Mouse (Mus musculus) brown adipose tissue, adult 24 weeks (tissue): ENCODE data around the gene Serf2. TPM values are rescaled to one million over a fixed set of nuclear protein-coding genes. Genes with fewer than 3 reads are reported as not detected.

ENCODE experiments used
- H3K27ac ChIP-seq: fragments of 200-500 bp; replicated peaks from 2 replicates; pipeline ENCODE4 v1.5.1; 2012; ENCODE audit warnings: low read depth, mild to moderate bottlenecking, low read length
- H3K4me1 ChIP-seq: fragments of 200-500 bp; 2 replicates; pipeline ENCODE4 v1.6.1; 2012; ENCODE audit warnings: low read length, mixed read lengths; ENCODE audit not compliant: control insufficient read depth, insufficient read depth, insufficient read length
- H3K4me3 ChIP-seq: fragments of 200-500 bp; 2 replicates; pipeline ENCODE4 v1.5.1; 2012; ENCODE audit warnings: low read depth, mild to moderate bottlenecking, low read length, moderate library complexity; ENCODE audit not compliant: insufficient read depth
- polyA plus RNA-seq: library from polyadenylated mRNA; stranded (reverse); fragments of >200 nt; gene quantifications from 2 replicates; pipeline ENCODE4 v1.2.4, GENCODE M21; 2012; ENCODE audit not compliant: missing spikeins, insufficient read depth, insufficient read length

The Serf2 gene
- polyA plus RNA-seq: 562 and 583 TPM in 2 replicates

DNA sequence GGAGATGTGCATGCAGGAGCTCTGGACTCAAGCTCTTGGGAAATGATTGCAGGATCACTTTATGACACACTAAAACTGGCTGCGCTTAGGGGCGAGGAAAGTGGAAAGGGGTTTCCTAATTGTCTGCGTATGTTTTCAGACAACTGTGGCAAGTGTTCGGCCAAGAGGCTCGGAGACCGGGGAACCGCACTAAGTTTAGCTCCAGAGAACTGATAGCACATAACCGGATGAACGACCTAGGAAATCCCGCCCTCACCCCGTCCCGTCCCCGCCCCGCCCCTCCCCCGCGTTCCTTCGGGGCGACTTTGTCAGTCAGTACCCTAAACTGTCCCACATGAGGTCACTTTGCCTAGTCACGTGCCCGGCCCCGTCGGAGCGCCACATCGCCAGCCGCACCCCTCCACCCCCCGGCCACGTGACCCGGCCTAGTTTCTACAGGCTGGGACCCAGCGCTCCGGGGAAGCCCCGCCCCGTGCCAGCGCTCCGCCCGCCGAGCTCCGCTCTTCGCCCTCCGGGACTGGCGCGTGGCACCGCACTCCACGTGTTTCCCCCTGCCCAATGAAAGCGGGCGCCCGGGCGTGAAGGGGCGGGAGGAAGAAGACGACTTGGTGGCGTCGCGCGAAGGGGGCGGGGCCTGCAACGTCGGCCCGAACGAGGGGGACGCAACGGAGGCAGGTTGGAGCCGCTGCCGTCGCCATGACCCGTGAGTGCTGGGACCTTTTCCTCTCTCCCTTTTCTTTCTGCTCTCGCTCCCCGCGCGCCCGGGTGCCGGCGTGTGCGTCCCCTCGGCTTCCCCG lies at the start of gene Serf2:
TSS of gene Serf2 (plus strand) at position 457 of the 797 bp plus-strand sequence.
- peak within 1 kb of the TSS; percentile 94 for H3K4me3 ChIP-seq
- peak within 1 kb of the TSS; percentile 94 for H3K27ac ChIP-seq
- H3K4me1 ChIP-seq: peaks cover 5% of the 10 kb centered on the region; the same call in 1 of the 2 replicates

DNA sequence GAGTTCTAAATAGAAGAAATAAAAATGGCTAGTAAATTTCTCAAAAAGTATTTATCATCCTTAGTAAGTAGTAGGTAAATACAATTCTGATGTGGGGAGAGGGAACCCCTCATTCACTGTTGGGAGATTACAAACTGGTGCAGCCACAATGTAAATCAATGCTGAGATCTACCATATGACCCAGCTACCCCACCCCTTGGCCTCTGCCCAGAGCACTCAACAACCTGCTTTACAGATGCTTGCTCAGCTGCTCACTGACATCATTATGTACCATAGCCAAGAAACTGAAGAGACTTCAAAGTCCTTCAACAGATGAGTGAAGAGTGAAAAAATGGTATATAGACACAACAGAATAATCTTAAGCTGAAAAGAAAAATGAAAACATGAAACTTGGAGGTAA lies 45.7 kb upstream of the Serf2 start:
- no peaks in the 10 kb centered on the region for H3K4me1 ChIP-seq
- H3K27ac ChIP-seq: no peak overlapping the region
- no peak overlapping the region for H3K4me3 ChIP-seq

DNA sequence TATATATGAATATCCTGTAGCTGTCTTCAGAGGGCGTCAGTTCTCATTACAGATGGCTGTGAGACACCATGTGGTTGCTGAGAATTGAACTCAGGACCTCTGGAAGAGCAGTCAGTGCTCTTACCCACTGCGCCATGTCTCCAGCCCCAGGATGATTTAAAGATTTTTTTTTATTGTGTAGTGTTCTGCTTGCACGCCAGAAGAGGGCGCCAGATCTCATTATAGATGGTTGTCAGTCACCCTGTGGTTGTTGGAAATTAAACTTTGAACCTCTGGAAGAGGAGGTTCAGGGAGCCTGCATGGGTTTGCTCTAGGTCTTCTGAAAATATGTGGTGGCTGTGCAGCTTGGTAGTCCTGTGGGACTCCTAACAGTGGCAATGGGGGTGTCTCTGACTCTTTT lies 40.8 kb upstream of the Serf2 start:
- Histone ChIP-seq H3K4me1 (no peaks in the 10 kb centered on the region), H3K4me3 (no peak overlapping the region), H3K27ac (no peak overlapping the region)

DNA sequence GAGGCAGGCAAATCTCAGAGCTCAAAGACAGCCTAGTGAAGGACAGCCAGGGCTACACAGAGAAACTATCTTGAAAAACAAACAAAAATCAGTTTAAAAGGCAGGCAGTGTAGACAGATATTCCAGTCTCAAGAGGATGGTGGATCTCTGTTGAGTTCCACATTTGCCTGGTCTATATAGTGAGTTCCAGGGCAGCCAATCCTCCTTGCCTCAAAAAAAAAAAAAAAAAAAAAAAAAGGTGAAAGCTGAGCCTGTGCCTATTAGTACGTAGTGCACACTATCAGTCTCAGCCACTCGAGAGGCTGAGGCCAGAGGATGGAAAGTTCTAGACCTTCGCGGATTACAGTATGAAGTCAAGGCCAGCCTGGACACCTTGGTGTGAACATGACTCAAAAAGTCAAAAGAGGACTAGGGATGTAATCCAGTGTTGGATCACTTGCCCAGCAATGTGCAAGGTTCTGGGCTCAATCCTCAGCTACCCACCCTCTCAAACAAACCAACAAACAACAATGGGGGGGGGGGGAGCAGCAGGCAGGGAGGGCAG lies 36.1 kb upstream of the Serf2 start:
- Histone ChIP-seq H3K4me1 (peaks cover 8% of the 10 kb centered on the region; the same call in 1 of the 2 replicates), H3K4me3 (peak overlapping the region; percentile 69), H3K27ac (peak overlapping the region; percentile 86)

DNA sequence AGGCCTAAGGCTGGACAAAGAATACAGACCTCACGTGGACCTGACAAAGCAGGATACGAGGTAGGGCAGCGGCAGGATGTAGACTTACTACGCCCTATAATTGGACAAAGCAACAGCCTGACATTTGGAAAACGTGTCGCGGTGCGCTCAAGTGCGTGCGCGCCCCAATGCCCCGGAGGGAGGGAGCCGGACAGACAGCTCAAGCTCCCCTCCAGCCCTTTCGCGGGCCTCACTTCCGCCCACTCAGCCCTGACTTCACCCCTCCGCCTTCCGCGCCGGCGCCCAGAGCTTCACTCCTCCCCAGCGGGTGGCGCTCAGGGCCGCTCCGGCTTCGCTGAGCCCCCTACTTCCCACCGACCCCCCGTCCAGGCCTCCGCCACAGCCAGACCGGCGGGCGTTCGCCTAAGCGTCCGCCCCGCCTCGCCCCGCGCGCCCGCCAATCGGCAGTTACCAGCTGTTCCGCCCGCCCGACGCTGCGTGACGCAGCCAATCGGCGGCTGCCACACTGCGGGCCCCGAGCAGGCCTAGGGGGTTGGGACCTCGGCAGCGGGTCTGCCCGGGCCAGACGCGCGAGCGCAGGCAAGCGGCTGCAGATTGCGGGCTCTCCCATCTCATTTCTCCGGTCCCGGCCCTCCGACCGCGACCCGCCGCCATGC lies 35.5 kb upstream of the Serf2 start, which contains the start of the genes Pdia3 and Catsper2:
TSS of gene Pdia3 (plus strand) at position 389 of the 656 bp plus-strand sequence.
TSS of gene Catsper2 (minus strand) at position 406 of the 656 bp plus-strand sequence.
- Histone ChIP-seq H3K4me1 (peaks cover 8% of the 10 kb centered on the region; the same call in 1 of the 2 replicates), H3K27ac (peak within 1 kb of the TSS; percentile 88), H3K4me3 (peak within 1 kb of the TSS; percentile 98)

DNA sequence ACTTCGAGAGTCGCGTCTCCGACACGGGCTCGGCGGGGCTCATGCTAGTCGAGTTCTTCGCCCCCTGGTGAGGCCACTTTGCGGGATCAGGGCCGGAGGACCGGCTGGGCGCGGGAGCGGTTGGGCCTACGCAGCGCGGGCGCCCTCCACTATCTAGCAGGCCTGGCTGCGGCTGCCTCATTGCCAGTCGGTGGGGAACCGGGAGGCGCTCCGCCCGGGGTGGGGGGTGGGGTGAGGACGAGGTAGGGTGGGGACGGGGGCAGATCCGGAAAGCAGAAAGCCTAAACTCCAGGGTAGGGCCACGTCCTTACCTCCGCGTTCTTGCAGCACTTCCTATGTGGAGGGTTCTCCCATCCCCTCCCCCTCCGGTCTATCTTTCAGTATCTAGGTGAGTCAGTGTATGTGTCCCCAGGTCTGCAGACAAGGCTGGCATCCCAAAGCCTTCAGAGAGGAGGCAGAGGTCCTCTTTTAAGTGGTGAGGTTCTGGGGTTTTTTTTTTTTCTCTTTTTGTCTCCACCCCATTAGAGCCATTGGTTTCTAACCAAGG lies 34.8 kb upstream of the Serf2 start:
- Histone ChIP-seq H3K4me3 (peak overlapping the region; percentile 98), H3K27ac (peak overlapping the region; percentile 88), H3K4me1 (peaks cover 8% of the 10 kb centered on the region; the same call in 1 of the 2 replicates)

DNA sequence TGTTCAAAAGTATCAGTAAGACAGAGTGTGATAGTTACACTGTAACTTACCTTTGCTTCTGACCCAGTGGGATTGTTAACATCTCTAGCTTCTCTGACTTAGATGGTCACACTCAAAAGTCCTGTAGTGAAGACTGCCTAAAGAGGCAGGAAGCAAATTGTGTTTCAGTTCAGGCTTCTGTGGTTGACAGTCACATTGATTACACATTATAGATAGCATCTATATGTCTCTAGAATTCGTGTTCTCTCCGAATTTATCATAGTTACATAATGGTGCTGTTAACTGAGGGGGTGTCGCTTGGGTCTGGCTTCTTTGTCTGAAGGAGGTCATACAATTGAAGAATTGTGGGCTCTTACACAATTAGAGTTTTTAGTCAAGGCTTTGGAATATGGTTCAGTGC lies 33.9 kb upstream of the Serf2 start:
- 0 out of 2 replicates have a peak overlapping the region, but pooled peaks have one; percentile 1 for H3K4me3 ChIP-seq
- no peak overlapping the region for H3K27ac ChIP-seq
- H3K4me1 ChIP-seq: peaks cover 8% of the 10 kb centered on the region; the same call in 1 of the 2 replicates

DNA sequence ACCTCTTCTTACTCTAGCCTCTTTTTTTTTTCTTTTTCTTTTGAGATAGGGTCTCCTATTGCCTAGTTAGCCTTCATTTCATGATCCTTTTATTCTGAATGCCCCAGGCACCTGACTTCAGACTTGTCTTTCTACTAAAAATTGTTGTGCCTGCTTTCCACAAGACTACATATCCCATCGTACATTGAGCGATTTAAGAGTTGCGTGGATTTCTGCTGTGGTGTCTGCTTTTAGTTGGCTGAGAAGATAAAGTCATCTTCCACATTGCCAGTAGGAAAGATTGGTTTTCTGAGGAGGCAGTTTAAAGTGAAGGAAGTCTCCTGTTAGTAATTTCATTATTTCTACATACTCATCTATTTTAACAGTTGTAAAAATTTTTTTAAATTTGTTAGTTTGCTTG lies 33.4 kb upstream of the Serf2 start:
- H3K4me1 ChIP-seq: peaks cover 8% of the 10 kb centered on the region; the same call in 1 of the 2 replicates
- H3K27ac ChIP-seq: no peak overlapping the region
- H3K4me3 ChIP-seq: no peak overlapping the region

DNA sequence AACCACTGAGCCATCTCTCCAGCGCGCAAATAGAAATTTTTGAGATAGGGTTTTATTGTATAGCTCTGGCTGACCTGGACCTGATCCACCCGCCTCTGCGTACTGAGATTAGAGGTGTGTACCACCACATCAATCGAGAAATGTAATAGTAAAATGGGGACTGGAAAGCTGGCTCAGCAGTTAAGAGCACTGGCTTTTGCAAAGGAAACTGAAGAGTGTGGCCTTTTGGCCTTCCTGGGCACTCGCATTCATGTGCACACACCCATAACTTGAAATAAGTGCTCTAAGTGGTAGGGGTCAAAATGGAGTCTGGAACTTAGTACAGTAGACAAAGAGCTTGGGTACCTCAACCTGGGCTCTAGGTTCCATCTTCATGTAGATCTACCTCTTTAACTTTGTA lies 32.6 kb upstream of the Serf2 start:
- no peak overlapping the region for H3K4me3 ChIP-seq
- peaks cover 8% of the 10 kb centered on the region; the same call in 1 of the 2 replicates for H3K4me1 ChIP-seq
- H3K27ac ChIP-seq: no peak overlapping the region

DNA sequence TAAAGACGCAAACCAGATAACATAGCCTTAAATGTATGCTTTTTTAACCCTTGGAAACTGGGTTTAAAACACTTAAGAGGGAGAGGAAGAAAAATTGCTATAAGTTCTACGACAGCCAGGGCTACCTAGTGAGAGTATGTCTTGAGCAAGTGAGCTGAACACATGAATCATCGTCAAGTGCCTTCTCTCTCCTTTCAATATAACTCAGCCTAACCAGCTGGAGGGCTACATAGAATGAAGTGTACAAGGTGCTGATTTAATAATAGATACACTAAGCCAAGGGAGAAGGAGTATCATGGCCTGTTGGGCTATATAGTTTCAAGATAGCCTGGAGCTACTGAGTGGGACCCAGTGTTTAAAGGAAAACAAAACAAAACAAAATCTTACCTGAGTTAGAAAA lies 30.5 kb upstream of the Serf2 start:
- Histone ChIP-seq H3K4me3 (no peak overlapping the region), H3K4me1 (peaks cover 8% of the 10 kb centered on the region; the same call in 1 of the 2 replicates), H3K27ac (no peak overlapping the region)

DNA sequence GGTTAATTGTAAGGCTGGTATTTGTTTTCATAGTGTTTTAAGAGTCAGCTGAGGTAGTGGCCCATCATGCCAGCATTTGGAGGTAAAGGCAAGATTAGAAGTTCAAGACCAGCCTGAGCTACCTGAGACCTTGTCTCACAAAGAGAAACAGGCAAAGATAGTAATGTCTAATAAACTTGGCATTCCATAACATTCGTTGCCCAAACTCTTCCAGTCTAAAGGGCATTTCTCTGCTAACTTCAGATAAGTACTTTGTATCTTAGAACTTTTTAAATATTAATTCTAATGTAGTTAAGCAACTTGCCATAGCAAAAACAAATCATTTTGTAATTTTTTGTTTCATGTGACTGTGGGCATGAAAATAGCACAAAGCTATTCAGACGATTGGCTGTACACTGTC lies 25.8 kb upstream of the Serf2 start:
- H3K4me1 ChIP-seq: no peaks in the 10 kb centered on the region
- H3K4me3 ChIP-seq: no peak overlapping the region
- H3K27ac ChIP-seq: no peak overlapping the region

DNA sequence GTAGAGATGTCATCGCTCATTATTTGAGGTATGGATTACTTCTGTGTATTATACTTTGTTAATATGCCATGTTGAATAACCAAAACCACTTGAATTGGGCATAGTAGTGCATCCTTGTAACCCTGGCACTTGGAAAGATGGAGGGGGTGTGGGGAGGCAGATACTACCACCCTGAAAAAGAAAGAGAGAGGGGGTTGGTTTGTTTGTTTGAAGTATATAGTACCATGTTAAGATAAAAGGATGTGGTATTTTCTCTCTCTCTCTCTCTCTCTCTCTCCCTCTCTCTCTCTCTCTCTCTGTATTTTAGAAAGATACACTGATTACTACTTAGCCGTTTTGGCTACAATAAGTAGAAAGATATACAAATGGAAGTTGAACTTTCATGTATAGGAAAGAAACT lies 23.1 kb upstream of the Serf2 start:
- H3K4me3 ChIP-seq: no peak overlapping the region
- no peak overlapping the region for H3K27ac ChIP-seq
- no peaks in the 10 kb centered on the region for H3K4me1 ChIP-seq

DNA sequence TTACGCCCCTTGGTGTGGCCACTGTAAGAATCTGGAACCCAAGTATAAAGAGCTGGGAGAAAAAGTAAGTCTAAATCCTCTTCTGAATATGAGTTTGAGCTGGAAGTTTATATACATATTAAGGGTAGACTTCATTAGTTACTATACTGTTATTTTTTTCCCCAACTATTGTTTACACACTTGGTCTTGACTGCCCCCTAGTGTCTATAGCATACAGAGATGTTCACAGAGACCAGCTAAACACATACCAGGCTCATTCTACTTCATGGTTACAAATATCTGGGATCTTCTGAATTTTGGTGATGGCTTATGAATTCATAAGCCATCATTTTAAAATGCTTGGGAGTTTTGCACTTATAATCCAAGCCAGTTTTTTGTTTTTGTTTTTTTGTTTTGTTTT lies 14.1 kb upstream of the Serf2 start:
- H3K27ac ChIP-seq: no peak overlapping the region
- no peak overlapping the region for H3K4me3 ChIP-seq
- H3K4me1 ChIP-seq: no peaks in the 10 kb centered on the region

DNA sequence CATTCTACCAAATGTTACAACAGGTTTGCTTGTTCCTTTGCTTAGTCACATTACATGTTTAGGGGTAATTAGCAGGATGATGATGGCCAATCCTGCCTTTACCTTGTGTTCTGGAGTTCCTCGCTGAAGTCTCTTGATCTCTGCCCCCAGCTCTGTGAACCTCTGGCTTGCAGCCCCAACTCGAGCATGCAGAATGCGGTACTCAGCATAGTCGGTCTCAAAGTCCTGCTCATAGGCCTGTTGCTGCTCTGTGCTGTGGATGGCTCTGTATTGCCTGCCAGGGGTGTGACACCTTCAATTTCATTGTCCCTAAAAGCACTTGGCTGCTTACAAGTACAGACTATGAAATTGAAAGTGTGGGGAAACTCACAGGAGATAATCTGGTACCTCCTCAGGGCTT lies 9.2 kb upstream of the Serf2 start:
- H3K4me3 ChIP-seq: no peak overlapping the region
- 0 out of 2 replicates have a peak, but pooled peaks cover 4% of the 10 kb centered on the region for H3K4me1 ChIP-seq
- no peak overlapping the region for H3K27ac ChIP-seq
